Mouse (Mus musculus) ES-Bruce4 (cell line): ENCODE data around the gene Sh2d1a. TPM values are rescaled to one million over a fixed set of nuclear protein-coding genes. Genes with fewer than 3 reads are reported as not detected.

Experiments
- H3K27ac ChIP-seq: 2 replicates; pipeline ENCODE4 v1.5.1; 2012; ENCODE audit warnings: low read length, inconsistent platforms; ENCODE audit not compliant: insufficient read depth
- H3K27me3 ChIP-seq: 2 replicates; pipeline ENCODE4 v1.6.1; 2012; ENCODE audit warnings: mild to moderate bottlenecking, low read length, inconsistent platforms; ENCODE audit not compliant: control insufficient read depth, poor library complexity, insufficient read depth, severe bottlenecking
- H3K36me3 ChIP-seq: 2 replicates; pipeline ENCODE4 v1.6.1; 2012; ENCODE audit warnings: inconsistent platforms, mild to moderate bottlenecking, low read length, moderate library complexity; ENCODE audit not compliant: control insufficient read depth, poor library complexity, insufficient read depth, severe bottlenecking
- H3K4me1 ChIP-seq: one replicate; pipeline ENCODE4 v1.8.1; 2011; ENCODE audit warnings: low read length; ENCODE audit not compliant: control insufficient read depth, insufficient read depth
- H3K4me3 ChIP-seq: 2 replicates; pipeline ENCODE4 v1.5.1; 2011; ENCODE audit warnings: low read depth, mild to moderate bottlenecking, low read length
- H3K9ac ChIP-seq: 2 replicates; pipeline ENCODE4 v1.6.1; 2012; ENCODE audit warnings: low read depth, mild to moderate bottlenecking, inconsistent platforms; ENCODE audit not compliant: poor library complexity, severe bottlenecking
- H3K9me3 ChIP-seq: replicated peaks from 2 replicates; pipeline ENCODE4 v1.6.1; 2012; ENCODE audit warnings: mild to moderate bottlenecking, low read length, inconsistent platforms; ENCODE audit not compliant: control insufficient read depth, poor library complexity, insufficient read depth, severe bottlenecking
- CTCF ChIP-seq: IDR thresholded peaks from one replicate; pipeline ENCODE4 v1.8.1; 2011; ENCODE audit warnings: low read depth, low read length
- EP300 ChIP-seq: IDR thresholded peaks from 2 replicates; pipeline ENCODE4 v1.6.1; 2011; ENCODE audit warnings: low read depth, low read length; ENCODE audit not compliant: insufficient read depth
- POLR2A ChIP-seq: IDR thresholded peaks from one replicate; pipeline ENCODE4 v1.8.1; 2011; ENCODE audit warnings: low read length; ENCODE audit not compliant: insufficient read depth
- polyA plus RNA-seq: library from polyadenylated mRNA; stranded (reverse); fragments of >200 nt; gene quantifications from 2 replicates; pipeline ENCODE4 v1.2.4, GENCODE M21; 2011; ENCODE audit warnings: low read depth; ENCODE audit not compliant: missing spikeins, insufficient read depth, insufficient read length

Sh2d1a gene
- polyA plus RNA-seq, 1 experiment, result not detected

- no peaks in the 10 kb centered on the region for H3K27me3 ChIP-seq
- H3K4me1 ChIP-seq, result no peaks in the 10 kb centered on the region
- H3K9me3 ChIP-seq, result no peaks in the 10 kb centered on the region
- no peak overlapping the region for H3K27ac ChIP-seq
- H3K9ac ChIP-seq, result no peak overlapping the region
- no peaks in the 10 kb centered on the region for H3K36me3 ChIP-seq
- TF ChIP-seq POLR2A, result no peak
- TF ChIP-seq EP300, result no peak
- no peak for TF ChIP-seq CTCF
- no peak overlapping the region for H3K4me3 ChIP-seq
These were observed 42.8 kb downstream of the Sh2d1a start for GRCm38 (mm10) chrX:42545076-42545475.

GRCm38 (mm10) chrX:42548513-42548912, 46.3 kb downstream of the Sh2d1a start:
- H3K27me3 ChIP-seq, result no peaks in the 10 kb centered on the region
- H3K36me3 ChIP-seq, result no peaks in the 10 kb centered on the region
- TF ChIP-seq EP300, result no peak
- TF ChIP-seq POLR2A, result no peak
- no peak for TF ChIP-seq CTCF
- H3K4me3 ChIP-seq, result no peak overlapping the region
- H3K9ac ChIP-seq, result no peak overlapping the region
- H3K9me3 ChIP-seq, result no peaks in the 10 kb centered on the region
- H3K4me1 ChIP-seq, result no peaks in the 10 kb centered on the region
- H3K27ac ChIP-seq, result no peak overlapping the region

- no peak overlapping the region for H3K9ac ChIP-seq
- H3K27ac ChIP-seq, result no peak overlapping the region
- TF ChIP-seq CTCF, result peak; percentile 44
- TF ChIP-seq POLR2A, result no peak
These were observed 55.0 kb downstream of the Sh2d1a start for GRCm38 (mm10) chrX:42557284-42557683.

GRCm38 (mm10) chrX:42558683-42559082, 56.4 kb downstream of the Sh2d1a start:
- Histone ChIP-seq H3K9me3 (no peaks in the 10 kb centered on the region), H3K27ac (no peak overlapping the region), H3K4me3 (no peak overlapping the region), H3K4me1 (no peaks in the 10 kb centered on the region), H3K36me3 (no peaks in the 10 kb centered on the region), H3K9ac (no peak overlapping the region), H3K27me3 (no peaks in the 10 kb centered on the region)
- TF ChIP-seq CTCF (no peak), EP300 (no peak), POLR2A (no peak)

More at GRCm38 (mm10) chrX:42557284-42557683, 55.0 kb downstream of the Sh2d1a start:
- Histone ChIP-seq H3K4me1 (no peaks in the 10 kb centered on the region), H3K27me3 (no peaks in the 10 kb centered on the region), H3K9me3 (no peaks in the 10 kb centered on the region), H3K4me3 (no peak overlapping the region), H3K36me3 (no peaks in the 10 kb centered on the region)

Other genes starting within 250 kb of the Sh2d1a start
- 0.33 and 0.37 TPM in 2 replicates for gene Tex13c2, start 12.8 kb upstream of the Sh2d1a start, polyA plus RNA-seq